Mouse (Mus musculus): ENCODE results near the gene Tmem86b. TPM values are rescaled to one million over a fixed set of nuclear protein-coding genes. Genes with fewer than 3 reads are reported as not detected.

Gene Tmem86b
- polyA plus RNA-seq, 1 experiment from 2014 or later, result 4.6 TPM

- Histone ChIP-seq H3K36me3 (ENCODE audit: control insufficient read depth, insufficient read depth, low read length) (peaks cover 18% of the 10 kb centered on the region), H3K4me3 (ENCODE audit: low read depth, low read length) (no peak overlapping the region), H3K4me1 (ENCODE audit: control insufficient read depth, insufficient read depth, low read length) (peaks cover 6% of the 10 kb centered on the region), H3K27ac (ENCODE audit: low read depth, low read length) (no peak overlapping the region), H3K9ac (ENCODE audit: low read depth, low read length) (no peak overlapping the region), H3K4me2 (no peak overlapping the region), H3K27me3 (ENCODE audit: control insufficient read depth, insufficient read depth, low read length) (no peaks in the 10 kb centered on the region), H3K9me3 (replicated peaks; ENCODE audit: control insufficient read depth, low read length) (no peaks in the 10 kb centered on the region)
- ATAC-seq (replicated peaks; ENCODE audit: insufficient number of reproducible peaks, low FRiP score, low TSS enrichment), result no peak
- WGBS (ENCODE audit: insufficient replicate concordance), result 61% methylated on average over 8 of the region's 8 CpGs
Observed at GRCm38 (mm10) chr7:4663179-4663578, 32.0 kb upstream of the Tmem86b start.

GRCm38 (mm10) chr7:4659911-4660443, 28.8 kb upstream of the Tmem86b start:
- Histone ChIP-seq H3K4me3 (ENCODE audit: low read depth, low read length) (peak overlapping the region; percentile 91), H3K36me3 (ENCODE audit: control insufficient read depth, insufficient read depth, low read length) (peaks cover 12% of the 10 kb centered on the region), H3K27me3 (ENCODE audit: control insufficient read depth, insufficient read depth, low read length) (no peaks in the 10 kb centered on the region), H3K9ac (ENCODE audit: low read depth, low read length) (peak overlapping the region; percentile 94), H3K9me3 (replicated peaks; ENCODE audit: control insufficient read depth, low read length) (no peaks in the 10 kb centered on the region), H3K4me1 (ENCODE audit: control insufficient read depth, insufficient read depth, low read length) (peaks cover 25% of the 10 kb centered on the region), H3K4me2 (peak overlapping the region; percentile 71), H3K27ac (ENCODE audit: low read depth, low read length) (peak overlapping the region; percentile 96; the same call in 1 of the 2 replicates)
- no peak for ATAC-seq (replicated peaks; ENCODE audit: insufficient number of reproducible peaks, low FRiP score, low TSS enrichment)
- WGBS (ENCODE audit: insufficient replicate concordance), result 69% methylated on average over 3 of the region's 3 CpGs

GRCm38 (mm10) chr7:4658912-4659551, 27.8 kb upstream of the Tmem86b start, which contains the start of gene Ppp6r1:
Gene Ppp6r1, minus strand, starts transcription at chr7:4659019.
- Histone ChIP-seq H3K4me3 (ENCODE audit: low read depth, low read length) (peak within 1 kb of the TSS; percentile 91), H3K27ac (ENCODE audit: low read depth, low read length) (peak within 1 kb of the TSS; percentile 96), H3K9ac (ENCODE audit: low read depth, low read length) (peak within 1 kb of the TSS; percentile 94), H3K27me3 (ENCODE audit: control insufficient read depth, insufficient read depth, low read length) (no peaks in the 10 kb centered on the region), H3K36me3 (ENCODE audit: control insufficient read depth, insufficient read depth, low read length) (peaks cover 6% of the 10 kb centered on the region), H3K9me3 (replicated peaks; ENCODE audit: control insufficient read depth, low read length) (no peaks in the 10 kb centered on the region), H3K4me1 (ENCODE audit: control insufficient read depth, insufficient read depth, low read length) (peaks cover 32% of the 10 kb centered on the region), H3K4me2 (peak within 1 kb of the TSS; percentile 71)
- peak; percentile 97 for ATAC-seq (replicated peaks; ENCODE audit: insufficient number of reproducible peaks, low FRiP score, low TSS enrichment)
- under 1% methylated on average over 53 of the region's 54 CpGs for WGBS (ENCODE audit: insufficient replicate concordance)

GRCm38 (mm10) chr7:4658128-4658907, 27.1 kb upstream of the Tmem86b start:
- Histone ChIP-seq H3K4me3 (ENCODE audit: low read depth, low read length) (peak overlapping the region; percentile 91), H3K9ac (ENCODE audit: low read depth, low read length) (peak overlapping the region; percentile 94), H3K27me3 (ENCODE audit: control insufficient read depth, insufficient read depth, low read length) (no peaks in the 10 kb centered on the region), H3K4me1 (ENCODE audit: control insufficient read depth, insufficient read depth, low read length) (peaks cover 35% of the 10 kb centered on the region), H3K9me3 (replicated peaks; ENCODE audit: control insufficient read depth, low read length) (no peaks in the 10 kb centered on the region), H3K36me3 (ENCODE audit: control insufficient read depth, insufficient read depth, low read length) (peaks cover 4% of the 10 kb centered on the region), H3K4me2 (peak overlapping the region; percentile 71), H3K27ac (ENCODE audit: low read depth, low read length) (peak overlapping the region; percentile 96)
- ATAC-seq (replicated peaks; ENCODE audit: insufficient number of reproducible peaks, low FRiP score, low TSS enrichment), result peak; percentile 60
- under 1% methylated on average over 63 of the region's 78 CpGs for WGBS (ENCODE audit: insufficient replicate concordance)

- WGBS (ENCODE audit: insufficient replicate concordance), result 45% methylated on average over 9 of the region's 9 CpGs
- Histone ChIP-seq H3K9me3 (replicated peaks; ENCODE audit: control insufficient read depth, low read length) (no peaks in the 10 kb centered on the region), H3K4me3 (ENCODE audit: low read depth, low read length) (peak overlapping the region; percentile 91), H3K4me1 (ENCODE audit: control insufficient read depth, insufficient read depth, low read length) (peaks cover 37% of the 10 kb centered on the region), H3K36me3 (ENCODE audit: control insufficient read depth, insufficient read depth, low read length) (peaks cover 3% of the 10 kb centered on the region), H3K4me2 (peak overlapping the region; percentile 71), H3K9ac (ENCODE audit: low read depth, low read length) (peak overlapping the region; percentile 94), H3K27ac (ENCODE audit: low read depth, low read length) (peak overlapping the region; percentile 22; the same call in 1 of the 2 replicates), H3K27me3 (ENCODE audit: control insufficient read depth, insufficient read depth, low read length) (no peaks in the 10 kb centered on the region)
- ATAC-seq (replicated peaks; ENCODE audit: insufficient number of reproducible peaks, low FRiP score, low TSS enrichment), result no peak
Observed at GRCm38 (mm10) chr7:4657521-4658127, 26.4 kb upstream of the Tmem86b start.

- Histone ChIP-seq H3K9me3 (replicated peaks; ENCODE audit: control insufficient read depth, low read length) (no peaks in the 10 kb centered on the region), H3K4me3 (ENCODE audit: low read depth, low read length) (peak overlapping the region; percentile 91; the same call in 1 of the 2 replicates), H3K4me2 (peak overlapping the region; percentile 71), H3K9ac (ENCODE audit: low read depth, low read length) (no peak overlapping the region), H3K27ac (ENCODE audit: low read depth, low read length) (no peak overlapping the region), H3K27me3 (ENCODE audit: control insufficient read depth, insufficient read depth, low read length) (no peaks in the 10 kb centered on the region), H3K36me3 (ENCODE audit: control insufficient read depth, insufficient read depth, low read length) (no peaks in the 10 kb centered on the region), H3K4me1 (ENCODE audit: control insufficient read depth, insufficient read depth, low read length) (peaks cover 42% of the 10 kb centered on the region)
- no peak for ATAC-seq (replicated peaks; ENCODE audit: insufficient number of reproducible peaks, low FRiP score, low TSS enrichment)
- 54% methylated on average over 1 of the region's 1 CpGs for WGBS (ENCODE audit: insufficient replicate concordance)
Observed at GRCm38 (mm10) chr7:4656818-4657217, 25.6 kb upstream of the Tmem86b start.

GRCm38 (mm10) chr7:4655916-4656315, 24.7 kb upstream of the Tmem86b start:
- peaks cover 42% of the 10 kb centered on the region for H3K4me1 ChIP-seq (ENCODE audit: control insufficient read depth, insufficient read depth, low read length)
- no peaks in the 10 kb centered on the region for H3K9me3 ChIP-seq (replicated peaks; ENCODE audit: control insufficient read depth, low read length)
- H3K4me2 ChIP-seq, result peak overlapping the region; percentile 71
- no peaks in the 10 kb centered on the region; the same call in 1 of the 2 replicates for H3K36me3 ChIP-seq (ENCODE audit: control insufficient read depth, insufficient read depth, low read length)
- no peak for ATAC-seq (replicated peaks; ENCODE audit: insufficient number of reproducible peaks, low FRiP score, low TSS enrichment)
- no peak overlapping the region for H3K27ac ChIP-seq (ENCODE audit: low read depth, low read length)
- H3K4me3 ChIP-seq (ENCODE audit: low read depth, low read length), result no peak overlapping the region
- WGBS (ENCODE audit: insufficient replicate concordance), result 75% methylated on average over 1 of the region's 1 CpGs
- H3K27me3 ChIP-seq (ENCODE audit: control insufficient read depth, insufficient read depth, low read length), result no peaks in the 10 kb centered on the region
- no peak overlapping the region for H3K9ac ChIP-seq (ENCODE audit: low read depth, low read length)

GRCm38 (mm10) chr7:4655393-4655792, 24.2 kb upstream of the Tmem86b start:
- peaks cover 42% of the 10 kb centered on the region for H3K4me1 ChIP-seq (ENCODE audit: control insufficient read depth, insufficient read depth, low read length)
- no peaks in the 10 kb centered on the region for H3K9me3 ChIP-seq (replicated peaks; ENCODE audit: control insufficient read depth, low read length)
- H3K27ac ChIP-seq (ENCODE audit: low read depth, low read length), result no peak overlapping the region
- no peaks in the 10 kb centered on the region; the same call in 1 of the 2 replicates for H3K36me3 ChIP-seq (ENCODE audit: control insufficient read depth, insufficient read depth, low read length)
- H3K27me3 ChIP-seq (ENCODE audit: control insufficient read depth, insufficient read depth, low read length), result no peaks in the 10 kb centered on the region
- no peak overlapping the region for H3K9ac ChIP-seq (ENCODE audit: low read depth, low read length)
- H3K4me2 ChIP-seq, result no peak overlapping the region
- no peak for ATAC-seq (replicated peaks; ENCODE audit: insufficient number of reproducible peaks, low FRiP score, low TSS enrichment)
- WGBS (ENCODE audit: insufficient replicate concordance), result 89% methylated on average over 4 of the region's 4 CpGs
- H3K4me3 ChIP-seq (ENCODE audit: low read depth, low read length), result no peak overlapping the region

All from heart, embryonic 11.5 days (tissue).